Mouse (Mus musculus) MEL (cell line): Measurements from ENCODE around the gene Ggta1. TPM values are rescaled to one million over a fixed set of nuclear protein-coding genes. Genes with fewer than 3 reads are reported as not detected.

Source experiments
- DNase-seq: peaks from one replicate; pipeline ENCODE4 v3.0.0; 2011; ENCODE audit warnings: low read depth, low spot score
- H3K27ac ChIP-seq: 2 replicates; pipeline ENCODE4 v1.5.1; 2012; ENCODE audit warnings: low read depth, mild to moderate bottlenecking, control low read depth, low read length, moderate library complexity; ENCODE audit not compliant: control insufficient read depth
- H3K27me3 ChIP-seq, 2 experiments: fragments of 150-350 bp in 1 of 2; sonication (generic) in 1 of 2; 2 replicates each; pipeline ENCODE4 v1.6.1; 2012; ENCODE audit warnings: low read length in 2 of 2, mild to moderate bottlenecking in 2 of 2, improper control_type of control experiment in 1 of 2, moderate library complexity in 1 of 2; ENCODE audit not compliant: insufficient read depth in 2 of 2, control insufficient read depth in 1 of 2
- H3K36me3 ChIP-seq, 2 experiments: 2 replicates each; pipeline ENCODE4 v1.6.1; 2012 to 2014; ENCODE audit warnings: low read length in 2 of 2, improper control_type of control experiment in 1 of 2, inconsistent platforms in 1 of 2, mild to moderate bottlenecking in 1 of 2; ENCODE audit not compliant: insufficient read depth in 2 of 2, control insufficient read depth in 1 of 2
- H3K4me1 ChIP-seq, 2 experiments: fragments of 150-350 bp in 1 of 2; sonication (generic) in 1 of 2; 2 replicates each; pipeline ENCODE4 v1.6.1; 2012; ENCODE audit warnings: low read length in 2 of 2, improper control_type of control experiment in 1 of 2, mild to moderate bottlenecking in 1 of 2; ENCODE audit not compliant: insufficient read depth in 2 of 2, control insufficient read depth in 1 of 2
- H3K4me3 ChIP-seq, 2 experiments: fragments of 150-350 bp in 1 of 2; sonication (generic) in 1 of 2; 2 replicates each; pipeline ENCODE4 v1.5.1; 2012; ENCODE audit warnings: low read depth in 2 of 2, low read length in 2 of 2, mild to moderate bottlenecking in 2 of 2, moderate library complexity in 2 of 2, control low read depth in 1 of 2, improper control_type of control experiment in 1 of 2; ENCODE audit not compliant: control insufficient read depth in 1 of 2, insufficient read depth in 1 of 2
- H3K79me2 ChIP-seq: 2 replicates; pipeline ENCODE4 v1.6.1; 2012; ENCODE audit warnings: mild to moderate bottlenecking, low read length, moderate library complexity; ENCODE audit not compliant: control insufficient read depth, poor library complexity, insufficient read depth
- H3K9ac ChIP-seq: 2 replicates; pipeline ENCODE4 v1.6.1; 2012; ENCODE audit warnings: low read depth, mild to moderate bottlenecking, control low read depth, low read length, moderate library complexity; ENCODE audit not compliant: control insufficient read depth, poor library complexity, severe bottlenecking
- H3K9me3 ChIP-seq: fragments of 150-350 bp; sonication (generic); replicated peaks from 2 replicates; pipeline ENCODE4 v1.6.1; 2012; ENCODE audit warnings: mild to moderate bottlenecking, low read length, improper control_type of control experiment, moderate library complexity; ENCODE audit not compliant: insufficient read depth
- CHD2 ChIP-seq: IDR thresholded peaks from 2 replicates; pipeline ENCODE4 v1.6.1; 2011; ENCODE audit warnings: low read length, improper control_type of control experiment
- E2F4 ChIP-seq: IDR thresholded peaks from 2 replicates; pipeline ENCODE4 v1.6.1; 2011; ENCODE audit warnings: low read depth, low read length, improper control_type of control experiment, borderline replicate concordance
- ELF1 ChIP-seq: IDR thresholded peaks from 2 replicates; pipeline ENCODE4 v1.6.1; 2014; ENCODE audit warnings: low read depth, mild to moderate bottlenecking, inconsistent platforms, low read length, improper control_type of control experiment, moderate library complexity
- EP300 ChIP-seq, 2 experiments: IDR thresholded peaks; 2 replicates each; pipeline ENCODE4 v1.6.1; 2011; ENCODE audit warnings: improper control_type of control experiment in 2 of 2, low read length in 2 of 2, low read depth in 1 of 2, mild to moderate bottlenecking in 1 of 2
- GABPA ChIP-seq: IDR thresholded peaks from 2 replicates; pipeline ENCODE4 v1.6.1; 2012; ENCODE audit warnings: low read depth, mild to moderate bottlenecking, inconsistent platforms, low read length, improper control_type of control experiment, moderate library complexity
- GATA1 ChIP-seq: IDR thresholded peaks from 2 replicates; pipeline ENCODE4 v1.6.1; 2011; ENCODE audit warnings: low read depth, low read length, improper control_type of control experiment
- HCFC1 ChIP-seq: IDR thresholded peaks from 2 replicates; pipeline ENCODE4 v1.6.1; 2012; ENCODE audit warnings: low read depth, mild to moderate bottlenecking, inconsistent platforms, low read length, improper control_type of control experiment, moderate library complexity
- JUND ChIP-seq: IDR thresholded peaks from 2 replicates; pipeline ENCODE4 v1.6.1; 2011; ENCODE audit warnings: low read depth, mild to moderate bottlenecking, improper control_type of control experiment, low read length
- KAT2A ChIP-seq: conservative IDR thresholded peaks from 2 replicates; pipeline ENCODE4 v1.6.1; 2012; ENCODE audit warnings: low read depth, low read length, improper control_type of control experiment, inconsistent platforms
- MAFK ChIP-seq: IDR thresholded peaks from 2 replicates; pipeline ENCODE4 v1.6.1; 2011; ENCODE audit warnings: low read depth, mild to moderate bottlenecking, low read length, improper control_type of control experiment, borderline replicate concordance
- MAX ChIP-seq: IDR thresholded peaks from 2 replicates; pipeline ENCODE4 v1.6.1; 2011; ENCODE audit warnings: low read length, improper control_type of control experiment
- MAZ ChIP-seq: IDR thresholded peaks from 2 replicates; pipeline ENCODE4 v1.6.1; 2012; ENCODE audit warnings: low read depth, mild to moderate bottlenecking, inconsistent platforms, low read length, improper control_type of control experiment
- MXI1 ChIP-seq: IDR thresholded peaks from 2 replicates; pipeline ENCODE4 v1.6.1; 2011; ENCODE audit warnings: mild to moderate bottlenecking, low read depth, low read length, improper control_type of control experiment
- MYB ChIP-seq: IDR thresholded peaks from 2 replicates; pipeline ENCODE4 v1.6.1; 2011; ENCODE audit warnings: mild to moderate bottlenecking, low read depth, low read length, improper control_type of control experiment
- MYC ChIP-seq: IDR thresholded peaks from 2 replicates; pipeline ENCODE4 v1.6.1; 2011; ENCODE audit warnings: low read depth, mild to moderate bottlenecking, low read length, improper control_type of control experiment, moderate library complexity
- NELFE ChIP-seq: IDR thresholded peaks from 2 replicates; pipeline ENCODE4 v1.6.1; 2011; ENCODE audit warnings: low read depth, low read length, improper control_type of control experiment
- NRF1 ChIP-seq: IDR thresholded peaks from 2 replicates; pipeline ENCODE4 v1.6.1; 2014; ENCODE audit warnings: low read depth, mild to moderate bottlenecking, inconsistent platforms, low read length, improper control_type of control experiment, moderate library complexity; ENCODE audit not compliant: poor library complexity, insufficient read depth, severe bottlenecking
- POLR2A ChIP-seq, 2 experiments: IDR thresholded peaks; 2 replicates each; pipeline ENCODE4 v1.6.1; 2011 to 2012; ENCODE audit warnings: low read length in 2 of 2, mild to moderate bottlenecking in 2 of 2, control low read depth in 1 of 2, improper control_type of control experiment in 1 of 2, low read depth in 1 of 2, moderate library complexity in 1 of 2; ENCODE audit not compliant: control insufficient read depth in 1 of 2, insufficient read depth in 1 of 2, poor library complexity in 1 of 2
- RAD21 ChIP-seq: IDR thresholded peaks from 2 replicates; pipeline ENCODE4 v1.6.1; 2011; ENCODE audit warnings: mild to moderate bottlenecking, low read depth, low read length, improper control_type of control experiment
- SIN3A ChIP-seq: IDR thresholded peaks from 2 replicates; pipeline ENCODE4 v1.6.1; 2012; ENCODE audit warnings: low read length, improper control_type of control experiment, inconsistent platforms
- SMC3 ChIP-seq: IDR thresholded peaks from 2 replicates; pipeline ENCODE4 v1.6.1; 2011; ENCODE audit warnings: low read depth, low read length, improper control_type of control experiment
- TAL1 ChIP-seq: IDR thresholded peaks from 2 replicates; pipeline ENCODE4 v1.6.1; 2012; ENCODE audit warnings: mild to moderate bottlenecking, inconsistent platforms, low read length, moderate library complexity, mixed read lengths
- TCF12 ChIP-seq: IDR thresholded peaks from 2 replicates; pipeline ENCODE4 v1.6.1; 2014; ENCODE audit warnings: low read depth, mild to moderate bottlenecking, inconsistent platforms, low read length, improper control_type of control experiment, moderate library complexity
- USF1 ChIP-seq: IDR thresholded peaks from 2 replicates; pipeline ENCODE4 v1.6.1; 2014; ENCODE audit warnings: low read depth, mild to moderate bottlenecking, inconsistent platforms, low read length, improper control_type of control experiment, moderate library complexity
- USF2 ChIP-seq, 2 experiments: IDR thresholded peaks; 2 replicates each; pipeline ENCODE4 v1.6.1; 2011 to 2012; ENCODE audit warnings: improper control_type of control experiment in 2 of 2, low read length in 2 of 2, borderline replicate concordance in 1 of 2, inconsistent platforms in 1 of 2, low read depth in 1 of 2, mild to moderate bottlenecking in 1 of 2; ENCODE audit not compliant: insufficient read depth in 1 of 2
- ZC3H11A ChIP-seq: IDR thresholded peaks from 2 replicates; pipeline ENCODE4 v1.6.1; 2012; ENCODE audit warnings: low read depth, mild to moderate bottlenecking, inconsistent platforms, low read length, improper control_type of control experiment
- ZKSCAN1 ChIP-seq: IDR thresholded peaks from 2 replicates; pipeline ENCODE4 v1.6.1; 2012; ENCODE audit warnings: low read depth, mild to moderate bottlenecking, inconsistent platforms, low read length, improper control_type of control experiment, moderate library complexity
- ZMIZ1 ChIP-seq: IDR thresholded peaks from 2 replicates; pipeline ENCODE4 v1.6.1; 2012; ENCODE audit warnings: low read depth, mild to moderate bottlenecking, inconsistent platforms, low read length, improper control_type of control experiment, moderate library complexity
- ZNF384 ChIP-seq: IDR thresholded peaks from 2 replicates; pipeline ENCODE4 v1.6.1; 2012; ENCODE audit warnings: low read depth, mild to moderate bottlenecking, inconsistent platforms, low read length, improper control_type of control experiment
- polyA plus RNA-seq, 2 experiments: library from polyadenylated mRNA; stranded (reverse) in 1 of 2; unstranded in 1 of 2; fragments of >175 nt in 1 of 2; fragments of >200 nt in 1 of 2; gene quantifications; 2 replicates each; pipeline versions ENCODE4 v1.2.1 to v1.2.4; 2012; ENCODE audit warnings: low replicate concordance in 2 of 2, low read depth in 1 of 2; ENCODE audit not compliant: insufficient read length in 2 of 2, insufficient read depth in 1 of 2, missing spikeins in 1 of 2
- total RNA-seq: library from RNA; depleted of rRNA; stranded (reverse); fragments of 300-350 nt; gene quantifications from 2 replicates; pipeline ENCODE4 v1.2.3, GENCODE M21; 2012

The Ggta1 gene
- total and polyA plus RNA-seq, 3 experiments, result 29.2 to 30.7 TPM; not detected in 1

DNA sequence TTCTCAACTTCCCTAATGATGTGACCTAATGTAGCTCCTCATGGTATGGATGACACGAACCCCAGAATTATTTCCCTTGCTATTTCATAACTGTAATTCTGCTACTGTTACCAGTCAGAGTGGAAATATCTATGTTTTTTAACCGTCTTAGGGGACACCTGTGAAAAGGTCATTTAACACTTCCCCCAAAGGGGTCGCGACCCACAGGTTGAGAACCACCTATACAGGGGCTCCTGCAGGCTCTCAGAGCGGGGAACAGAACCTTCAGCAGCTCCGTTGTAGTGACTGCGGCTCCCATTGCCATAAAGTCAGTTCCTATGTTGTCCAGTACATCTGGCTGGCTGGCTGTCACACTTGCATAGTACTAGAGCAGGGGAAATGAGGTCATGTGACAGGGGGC is 62.3 kb downstream of the Ggta1 start:
- peaks cover 0 to 2% of the 10 kb centered on the region in 2 experiments; a peak in 1 of 4 replicates for H3K27me3 ChIP-seq
- no peaks in the 10 kb centered on the region for H3K9me3 ChIP-seq
- H3K79me2 ChIP-seq, result no peaks in the 10 kb centered on the region
- no peak overlapping the region for H3K27ac ChIP-seq
- DNase-seq, result no peak
- H3K4me3 ChIP-seq, result no peak overlapping the region
- peaks cover 0 to 22% of the 10 kb centered on the region in 2 experiments; a peak in 3 of 4 replicates for H3K4me1 ChIP-seq
- peaks cover 0 to 6% of the 10 kb centered on the region in 2 experiments; a peak in 3 of 4 replicates for H3K36me3 ChIP-seq
- no peak overlapping the region for H3K9ac ChIP-seq
- TF ChIP-seq SMC3 (no peak), NELFE (no peak), MAX (no peak), ELF1 (no peak), ZKSCAN1 (no peak), USF2 (IDR thresholded peaks at IDR 0.05; ENCODE audit: borderline replicate concordance in 1 of 2, insufficient read depth in 1 of 2, low read depth in 1 of 2, low read length in 2 of 2) (no peak), USF1 (no peak), MYC (no peak), RAD21 (no peak), EP300 (IDR thresholded peaks at IDR 0.05; ENCODE audit: low read depth in 1 of 2, low read length in 2 of 2) (no peak), GABPA (no peak)

DNA sequence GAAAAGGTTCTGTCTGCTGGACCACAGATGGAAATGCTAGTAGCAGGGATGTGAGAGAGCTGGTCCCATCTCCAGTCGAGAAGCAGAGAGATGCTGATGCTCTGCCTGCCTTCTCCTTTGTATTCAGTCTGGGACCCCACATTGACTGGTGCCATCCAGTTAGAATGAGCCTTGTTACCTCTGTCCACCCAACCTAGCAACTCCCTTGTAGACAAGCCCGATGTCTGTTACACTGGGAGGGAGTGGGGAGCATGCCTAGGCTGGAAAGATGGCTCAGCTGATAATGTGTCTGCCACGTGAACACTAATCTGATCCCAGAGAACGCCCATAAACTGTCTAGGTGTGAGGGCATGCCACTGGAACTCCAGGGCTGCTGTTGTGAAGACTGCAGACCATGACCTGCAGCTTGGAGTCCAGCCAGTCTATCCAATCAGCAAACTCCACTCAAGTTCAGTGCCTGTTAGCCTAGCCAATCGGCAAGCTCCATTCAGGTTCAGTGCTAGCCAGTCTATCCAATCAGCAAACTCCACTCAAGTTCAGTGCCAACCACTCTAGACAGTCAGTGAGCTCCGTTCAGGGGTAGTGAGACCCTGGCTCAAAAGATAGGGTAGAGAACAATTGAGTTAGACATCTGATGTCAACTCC is 64.7 kb downstream of the Ggta1 start:
- H3K79me2 ChIP-seq, result no peaks in the 10 kb centered on the region
- no peak overlapping the region for H3K9ac ChIP-seq
- H3K36me3 ChIP-seq, result peaks cover 0 to 6% of the 10 kb centered on the region in 2 experiments; a peak in 3 of 4 replicates
- peaks cover 0 to 8% of the 10 kb centered on the region in 2 experiments; a peak in 1 of 4 replicates for H3K27me3 ChIP-seq
- H3K9me3 ChIP-seq, result no peaks in the 10 kb centered on the region
- H3K4me1 ChIP-seq, result peaks cover 0 to 22% of the 10 kb centered on the region in 2 experiments; a peak in 3 of 4 replicates
- no peak overlapping the region for H3K27ac ChIP-seq
- no peak overlapping the region for H3K4me3 ChIP-seq
- peak; percentile 76 for DNase-seq
- no peak for TF ChIP-seq USF2 (IDR thresholded peaks at IDR 0.05; ENCODE audit: borderline replicate concordance in 1 of 2, insufficient read depth in 1 of 2, low read depth in 1 of 2, low read length in 2 of 2)
- no peak for TF ChIP-seq MAFK
- no peak for TF ChIP-seq E2F4
- peak; percentile 30; the same call in 1 of the 2 replicates for TF ChIP-seq SIN3A
- TF ChIP-seq MAZ, result no peak
- TF ChIP-seq GATA1, result peak; percentile 25; the same call in 1 of the 2 replicates
- no peak for TF ChIP-seq HCFC1
- TF ChIP-seq MYC, result no peak
- TF ChIP-seq ZC3H11A, result no peak
- TF ChIP-seq TAL1, result no peak
- TF ChIP-seq MYB, result no peak
- TF ChIP-seq CHD2, result peak; percentile 13; the same call in 1 of the 2 replicates
- no peak for TF ChIP-seq NELFE
- TF ChIP-seq KAT2A, result no peak
- TF ChIP-seq RAD21, result no peak
- no peak for TF ChIP-seq ELF1
- TF ChIP-seq ZNF384, result no peak
- no peak for TF ChIP-seq JUND
- peak; percentile 51; the same call in 1 of the 2 replicates for TF ChIP-seq USF1
- no peak for TF ChIP-seq POLR2A (IDR thresholded peaks at IDR 0.05; ENCODE audit: control insufficient read depth in 1 of 2, insufficient read depth in 1 of 2, low read depth in 1 of 2, low read length in 2 of 2, poor library complexity in 1 of 2)
- no peak for TF ChIP-seq NRF1
- TF ChIP-seq TCF12, result no peak
- no peak for TF ChIP-seq SMC3
- no peak for TF ChIP-seq ZKSCAN1
- TF ChIP-seq MXI1, result no peak
- TF ChIP-seq ZMIZ1, result no peak
- TF ChIP-seq MAX, result peak; percentile 47; the same call in 1 of the 2 replicates
